Mouse (Mus musculus): ENCODE data around the gene Gm48552. TPM values are rescaled to one million over a fixed set of nuclear protein-coding genes. Genes with fewer than 3 reads are reported as not detected.

Gene Gm48552
- polyA plus RNA-seq, 1 experiment = 6.8 TPM

DNA sequence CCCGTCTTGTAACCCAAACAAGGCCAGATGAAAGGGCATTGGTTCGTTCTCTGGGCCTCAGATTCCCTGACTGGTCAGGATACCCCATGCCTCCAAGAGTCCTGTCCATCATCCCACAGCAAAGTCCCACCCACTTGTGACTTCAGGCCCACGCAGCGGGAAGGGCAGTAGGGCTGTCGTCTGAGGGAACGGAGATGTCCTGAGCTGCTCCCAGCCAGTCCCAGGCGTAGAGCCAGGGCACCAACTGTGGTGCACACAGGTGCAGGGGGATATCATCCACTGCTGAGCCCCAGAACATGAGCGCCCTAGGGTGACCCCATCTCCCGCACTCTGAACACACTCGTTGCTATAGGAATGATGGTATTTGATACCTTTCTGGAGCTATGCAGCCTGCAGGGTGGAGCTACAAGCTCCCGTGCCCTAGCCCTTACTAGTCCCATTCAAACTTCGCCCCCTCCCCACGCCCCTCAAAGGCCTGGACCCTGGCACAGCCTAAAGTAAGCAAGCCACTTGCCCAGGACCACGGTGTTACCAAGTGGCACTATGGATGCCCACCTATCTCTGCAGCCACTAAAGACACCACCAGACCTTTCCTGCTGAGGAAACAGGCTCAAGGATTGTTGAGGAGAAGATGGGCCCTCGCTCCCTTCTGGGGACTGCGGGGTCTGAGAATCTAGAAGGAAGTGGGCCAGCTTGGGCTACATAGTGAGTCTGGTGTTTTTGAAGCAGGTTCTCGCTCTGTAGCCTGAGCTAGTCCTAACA, 26.9 kb downstream of the Gm48552 start:
- no peak for TF ChIP-seq CTCF (IDR thresholded peaks at IDR 0.05; ENCODE audit: extremely low read depth, insufficient read depth, low read length)
- Histone ChIP-seq H3K27ac (ENCODE audit: insufficient read depth, low read length) (peak overlapping the region; percentile 90; the same call in 1 of the 2 replicates), H3K4me1 (ENCODE audit: control insufficient read depth, insufficient read depth, low read length) (peaks cover 26% of the 10 kb centered on the region), H3K4me3 (ENCODE audit: insufficient read depth, low read length) (no peak overlapping the region)

DNA sequence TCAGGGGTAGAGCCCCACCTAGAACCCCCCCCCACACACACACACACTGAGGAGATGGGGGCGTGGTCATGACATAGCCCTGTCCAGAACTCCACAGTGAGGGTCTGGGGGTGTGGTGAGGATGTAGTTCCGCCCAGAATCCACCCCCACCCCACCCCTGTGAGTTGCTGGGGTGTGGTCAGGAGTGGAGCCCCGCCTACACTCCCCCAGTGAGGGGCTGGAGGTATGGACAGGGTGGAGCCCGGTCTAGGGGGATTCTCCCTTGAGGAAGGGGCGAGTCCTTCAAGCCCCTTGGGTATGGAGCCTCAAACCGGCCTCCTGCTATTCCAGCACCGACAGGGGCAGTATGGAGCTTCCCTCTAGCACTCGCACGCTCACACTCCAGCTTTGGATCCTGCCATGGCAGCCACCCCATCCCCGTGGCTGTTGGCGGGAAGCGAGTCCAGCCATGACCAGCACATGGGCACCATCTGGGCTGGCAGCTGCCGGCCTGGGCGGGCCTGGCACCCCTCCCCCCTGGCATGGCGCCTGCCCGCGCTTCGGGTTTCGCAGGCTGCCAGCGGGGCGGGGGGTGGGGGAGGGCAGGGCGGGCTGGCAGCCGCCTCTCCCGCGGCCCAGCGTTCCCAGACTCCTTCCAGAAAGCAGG, 27.9 kb downstream of the Gm48552 start:
- TF ChIP-seq CTCF (IDR thresholded peaks at IDR 0.05; ENCODE audit: extremely low read depth, insufficient read depth, low read length) (peak; percentile 53), POLR2A (IDR thresholded peaks at IDR 0.05; ENCODE audit: extremely low read depth, insufficient read depth, low read length) (no peak)
- Histone ChIP-seq H3K4me1 (ENCODE audit: control insufficient read depth, insufficient read depth, low read length) (peaks cover 21% of the 10 kb centered on the region), H3K4me3 (ENCODE audit: insufficient read depth, low read length) (no peak overlapping the region), H3K27ac (ENCODE audit: insufficient read depth, low read length) (0 out of 2 replicates have a peak overlapping the region, but pooled peaks have one; percentile 8)

DNA sequence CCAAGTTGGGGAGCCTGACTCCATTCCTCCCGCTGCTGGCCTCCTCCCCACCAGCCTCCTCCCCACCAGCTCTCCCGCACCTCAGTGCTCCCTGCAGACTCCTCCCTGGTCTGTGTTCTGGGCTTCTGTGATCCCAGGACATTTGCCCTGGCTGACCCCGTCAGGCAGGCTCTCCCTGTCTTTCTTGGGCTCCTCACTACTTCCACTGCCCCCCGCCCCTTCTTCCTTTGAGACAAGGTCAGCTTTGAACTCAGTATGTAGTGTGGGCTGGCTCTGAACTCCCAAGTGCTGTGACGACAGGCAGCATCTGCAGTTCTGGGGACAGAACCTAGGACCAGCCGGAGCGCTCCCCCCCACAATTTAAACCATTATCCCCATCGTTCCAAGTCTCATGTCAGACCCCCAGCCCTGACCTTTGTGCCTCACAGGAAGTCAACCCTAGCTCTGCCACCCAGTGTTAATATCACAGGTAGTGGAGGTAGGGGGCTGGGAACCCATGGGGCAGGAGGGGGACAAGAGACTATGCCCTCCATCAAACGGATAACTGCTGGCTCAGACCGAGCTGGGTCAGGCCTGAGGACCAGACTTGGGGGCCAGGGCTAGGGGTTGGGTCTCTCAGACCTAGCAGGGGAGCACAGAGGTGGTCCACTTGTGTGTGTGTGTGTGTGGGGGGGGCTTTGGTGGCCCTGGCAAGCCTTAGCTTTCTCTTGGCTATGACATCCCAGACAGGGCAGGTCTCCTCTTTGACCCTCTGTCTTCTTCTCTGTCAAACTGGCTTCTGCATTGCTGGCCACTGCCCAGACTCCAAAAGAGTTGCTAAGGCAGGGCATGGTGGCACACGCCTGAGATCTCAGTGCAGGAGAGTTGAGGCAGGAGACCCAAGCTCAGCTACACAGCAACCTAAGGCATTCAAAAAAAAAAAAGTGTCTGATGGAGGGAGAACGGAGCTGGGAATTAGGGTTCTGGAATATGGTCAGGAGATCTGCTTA, 28.7 kb downstream of the Gm48552 start:
- Histone ChIP-seq H3K27ac (ENCODE audit: insufficient read depth, low read length) (peak overlapping the region; percentile 44), H3K4me3 (ENCODE audit: insufficient read depth, low read length) (no peak overlapping the region)
- no peak for TF ChIP-seq CTCF (IDR thresholded peaks at IDR 0.05; ENCODE audit: extremely low read depth, insufficient read depth, low read length)
- no peak for TF ChIP-seq POLR2A (IDR thresholded peaks at IDR 0.05; ENCODE audit: extremely low read depth, insufficient read depth, low read length)

DNA sequence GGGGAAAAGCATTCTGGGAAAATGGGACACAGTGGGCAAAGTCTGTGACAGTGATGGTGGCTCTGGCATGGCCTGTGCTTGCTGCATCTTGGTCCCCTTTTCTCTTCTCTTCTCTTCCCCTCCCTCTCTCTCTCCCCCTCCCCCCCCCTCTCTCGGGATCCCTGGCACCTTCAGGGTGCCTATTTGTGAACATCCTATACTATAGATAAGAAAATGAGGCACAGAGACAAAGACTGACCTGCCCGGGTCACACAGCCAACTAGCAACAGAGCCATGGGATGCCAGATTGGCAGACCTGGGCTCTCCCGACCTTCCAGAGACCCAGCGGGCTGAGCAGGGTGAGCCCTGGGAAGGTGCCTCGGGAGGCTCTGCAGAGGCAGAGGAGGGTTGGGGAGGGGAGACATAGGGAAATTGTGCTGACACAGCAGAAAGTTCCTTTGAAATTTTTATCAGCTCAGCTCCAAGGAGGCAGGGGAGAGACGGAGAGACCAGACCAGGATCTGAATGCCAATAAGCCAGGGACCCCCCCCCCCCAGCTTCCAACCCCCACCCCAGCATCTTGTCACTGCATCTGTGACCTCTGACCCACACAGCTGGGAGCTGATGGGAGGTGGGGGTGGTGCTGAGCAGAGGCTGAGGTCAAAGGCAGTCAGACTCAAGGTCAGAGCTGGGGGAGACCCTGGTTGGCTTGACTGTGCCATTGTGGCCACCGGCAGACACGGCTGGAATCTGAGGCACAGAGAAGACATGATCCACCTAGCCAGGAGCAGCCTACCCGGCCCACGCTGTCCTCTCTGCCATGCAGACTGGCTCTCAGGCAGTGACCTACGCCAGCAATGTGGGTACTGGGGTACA, 29.6 kb downstream of the Gm48552 start:
- TF ChIP-seq POLR2A (IDR thresholded peaks at IDR 0.05; ENCODE audit: extremely low read depth, insufficient read depth, low read length) = no peak
- no peak for TF ChIP-seq CTCF (IDR thresholded peaks at IDR 0.05; ENCODE audit: extremely low read depth, insufficient read depth, low read length)
- Histone ChIP-seq H3K27ac (ENCODE audit: insufficient read depth, low read length) (no peak overlapping the region), H3K4me1 (ENCODE audit: control insufficient read depth, insufficient read depth, low read length) (peaks cover 17% of the 10 kb centered on the region), H3K4me3 (ENCODE audit: insufficient read depth, low read length) (no peak overlapping the region)

More for the DNA sequence above, 28.7 kb downstream of the Gm48552 start:
- H3K4me1 ChIP-seq (ENCODE audit: control insufficient read depth, insufficient read depth, low read length) = peaks cover 17% of the 10 kb centered on the region

DNA sequence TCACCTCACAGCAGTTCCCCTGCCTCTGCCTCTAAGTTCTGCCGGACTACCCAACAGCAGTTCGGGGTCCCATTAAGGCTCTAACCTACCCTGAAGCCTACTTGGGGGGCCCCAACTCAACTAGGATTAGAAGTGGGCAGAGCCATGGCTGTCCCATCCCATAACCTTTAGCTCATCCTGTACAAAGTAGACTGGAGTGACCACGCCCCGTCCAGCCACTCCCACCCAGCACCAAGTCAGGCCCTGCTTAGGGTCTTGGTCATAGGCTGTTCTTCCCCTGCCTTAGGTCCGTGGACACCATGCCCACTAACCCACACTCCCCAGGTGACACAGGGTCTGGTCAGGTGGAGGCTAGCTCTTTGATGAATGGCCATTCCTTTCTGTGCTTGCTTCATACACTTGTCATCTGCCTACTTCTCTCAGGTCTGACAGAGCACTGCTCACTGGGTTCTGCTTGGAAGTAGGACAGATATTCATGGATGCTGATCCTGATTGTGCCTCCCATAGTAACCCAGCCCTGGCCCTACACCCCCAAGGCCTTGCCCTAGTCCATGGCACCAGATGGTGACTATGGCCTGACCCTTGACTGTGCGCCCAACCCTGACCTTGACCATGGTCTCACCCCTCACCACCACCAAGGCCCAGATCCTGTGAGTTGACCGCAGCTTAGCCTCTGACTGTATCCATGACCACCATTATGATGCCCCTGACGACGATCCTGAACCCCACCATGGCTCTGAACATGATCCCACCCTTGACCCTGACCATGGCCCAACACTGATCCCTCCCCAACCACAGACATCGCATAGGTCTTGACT, 30.5 kb downstream of the Gm48552 start:
- Histone ChIP-seq H3K4me3 (ENCODE audit: insufficient read depth, low read length) (no peak overlapping the region), H3K27ac (ENCODE audit: insufficient read depth, low read length) (no peak overlapping the region), H3K4me1 (ENCODE audit: control insufficient read depth, insufficient read depth, low read length) (peaks cover 12% of the 10 kb centered on the region)
- TF ChIP-seq CTCF (IDR thresholded peaks at IDR 0.05; ENCODE audit: extremely low read depth, insufficient read depth, low read length) (no peak), POLR2A (IDR thresholded peaks at IDR 0.05; ENCODE audit: extremely low read depth, insufficient read depth, low read length) (no peak)

DNA sequence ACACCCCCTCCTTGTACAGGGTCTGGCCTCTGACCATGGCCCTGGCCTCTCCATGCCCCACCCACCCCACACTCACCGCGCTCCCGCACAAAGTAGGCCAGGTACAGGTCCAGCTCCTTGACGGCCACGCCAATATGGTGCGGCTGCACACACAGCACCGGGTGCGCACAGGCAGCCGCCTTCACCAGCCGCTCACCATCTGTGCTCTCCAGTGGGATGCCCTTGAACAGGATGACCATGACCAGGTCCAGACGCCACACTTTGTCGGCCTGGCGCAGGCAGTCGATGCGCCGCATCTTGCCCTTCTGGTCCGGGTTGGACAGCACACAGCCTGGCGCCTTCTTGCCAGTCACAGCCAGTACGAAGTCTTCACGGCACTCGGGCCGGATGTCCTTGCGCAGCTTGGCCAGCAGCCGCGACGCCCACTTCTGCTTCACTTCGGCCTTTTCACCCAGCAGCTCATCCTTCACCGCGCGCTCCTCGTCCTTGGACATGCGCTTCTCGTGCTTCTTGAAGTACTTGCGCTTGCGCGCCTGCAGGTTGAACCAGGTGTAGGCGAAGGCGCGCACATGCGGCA, 31.5 kb downstream of the Gm48552 start:
- H3K4me1 ChIP-seq (ENCODE audit: control insufficient read depth, insufficient read depth, low read length) = peaks cover 12% of the 10 kb centered on the region
- TF ChIP-seq CTCF (IDR thresholded peaks at IDR 0.05; ENCODE audit: extremely low read depth, insufficient read depth, low read length) (no peak), POLR2A (IDR thresholded peaks at IDR 0.05; ENCODE audit: extremely low read depth, insufficient read depth, low read length) (no peak)
- no peak overlapping the region for H3K27ac ChIP-seq (ENCODE audit: insufficient read depth, low read length)
- H3K4me3 ChIP-seq (ENCODE audit: insufficient read depth, low read length) = no peak overlapping the region

DNA sequence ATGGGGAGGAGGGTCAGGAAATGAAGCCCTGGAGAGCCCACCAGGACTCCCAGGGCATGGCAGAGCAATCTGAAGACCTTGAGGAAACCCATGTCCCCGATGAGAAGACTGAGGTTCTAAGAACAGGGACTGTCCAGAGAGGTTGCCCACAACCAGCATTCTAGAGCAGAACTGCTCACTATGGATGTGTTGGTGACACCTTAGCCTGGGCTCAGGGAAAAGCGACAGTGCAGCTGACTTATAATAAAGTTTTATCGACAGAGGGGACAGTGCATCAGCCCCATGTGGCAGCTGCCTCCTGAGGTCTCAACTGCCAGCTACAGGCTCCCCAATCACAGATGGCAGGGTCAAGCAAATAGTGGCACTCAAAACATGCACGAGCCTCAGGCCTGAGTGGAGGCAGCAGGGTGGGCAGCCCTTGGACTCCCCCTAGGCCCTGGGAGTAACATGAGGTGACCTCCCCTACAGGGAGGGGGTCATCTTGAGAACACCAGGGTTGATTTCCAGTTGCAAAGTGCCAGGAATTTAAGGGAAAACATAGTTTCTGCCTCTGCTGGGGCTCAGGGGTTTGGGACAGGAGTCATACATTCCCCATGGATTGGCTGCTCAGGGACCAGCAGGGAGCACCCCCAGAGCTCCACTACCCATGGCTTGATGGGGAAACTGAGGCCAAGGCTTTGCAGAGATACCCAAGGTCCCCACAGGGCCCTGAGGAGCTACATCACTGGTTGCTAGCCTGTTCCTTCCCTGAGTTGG, 32.4 kb downstream of the Gm48552 start:
- Histone ChIP-seq H3K27ac (ENCODE audit: insufficient read depth, low read length) (no peak overlapping the region), H3K4me1 (ENCODE audit: control insufficient read depth, insufficient read depth, low read length) (peaks cover 7% of the 10 kb centered on the region; the same call in 1 of the 2 replicates), H3K4me3 (ENCODE audit: insufficient read depth, low read length) (no peak overlapping the region)
- TF ChIP-seq CTCF (IDR thresholded peaks at IDR 0.05; ENCODE audit: extremely low read depth, insufficient read depth, low read length) (no peak), POLR2A (IDR thresholded peaks at IDR 0.05; ENCODE audit: extremely low read depth, insufficient read depth, low read length) (no peak)

All from cortical plate, adult 2 months (tissue).